Mouse (Mus musculus) megakaryocyte, embryonic 14.5 days (primary cell): ENCODE data around the gene Phactr3.

ENCODE experiments used
- FLI1 ChIP-seq: IDR thresholded peaks from 2 replicates; pipeline ENCODE4 v1.6.1; 2012; ENCODE audit warnings: low read length, inconsistent platforms, mixed read lengths
- GATA1 ChIP-seq: IDR thresholded peaks from 3 replicates; pipeline ENCODE4 v1.6.1; 2012; ENCODE audit warnings: mixed read lengths, low read length, inconsistent platforms, borderline replicate concordance

- TF ChIP-seq GATA1, result no peak
- TF ChIP-seq FLI1, result no peak
Observed at GRCm38 (mm10) chr2:178316281-178316680, 197.5 kb downstream of the Phactr3 start.
